Mouse (Mus musculus) left cerebral cortex, postnatal 36 days (tissue): ENCODE results near the gene Gnat3. TPM values are rescaled to one million over a fixed set of nuclear protein-coding genes. Genes with fewer than 3 reads are reported as not detected.

ENCODE experiments used
- DNase-seq, 2 experiments: peaks; one replicate each; pipeline ENCODE4 v3.0.0; 2021 to 2022; ENCODE audit warnings: low spot score in 2 of 2, mixed read lengths in 1 of 2
- intact Hi-C: fragments of 180-260 bp; cut with DNase I; formaldehyde crosslinking; loops from one replicate; pipeline ENCODE4 v1.15.1; 2025
- total RNA-seq, 2 experiments: library from RNA; stranded (reverse); gene quantifications; 2 replicates each; pipeline ENCODE4 v1.2.3; 2021

Gnat3 gene
- total RNA-seq, 2 experiments from 2014 or later, result not detected

DNA sequence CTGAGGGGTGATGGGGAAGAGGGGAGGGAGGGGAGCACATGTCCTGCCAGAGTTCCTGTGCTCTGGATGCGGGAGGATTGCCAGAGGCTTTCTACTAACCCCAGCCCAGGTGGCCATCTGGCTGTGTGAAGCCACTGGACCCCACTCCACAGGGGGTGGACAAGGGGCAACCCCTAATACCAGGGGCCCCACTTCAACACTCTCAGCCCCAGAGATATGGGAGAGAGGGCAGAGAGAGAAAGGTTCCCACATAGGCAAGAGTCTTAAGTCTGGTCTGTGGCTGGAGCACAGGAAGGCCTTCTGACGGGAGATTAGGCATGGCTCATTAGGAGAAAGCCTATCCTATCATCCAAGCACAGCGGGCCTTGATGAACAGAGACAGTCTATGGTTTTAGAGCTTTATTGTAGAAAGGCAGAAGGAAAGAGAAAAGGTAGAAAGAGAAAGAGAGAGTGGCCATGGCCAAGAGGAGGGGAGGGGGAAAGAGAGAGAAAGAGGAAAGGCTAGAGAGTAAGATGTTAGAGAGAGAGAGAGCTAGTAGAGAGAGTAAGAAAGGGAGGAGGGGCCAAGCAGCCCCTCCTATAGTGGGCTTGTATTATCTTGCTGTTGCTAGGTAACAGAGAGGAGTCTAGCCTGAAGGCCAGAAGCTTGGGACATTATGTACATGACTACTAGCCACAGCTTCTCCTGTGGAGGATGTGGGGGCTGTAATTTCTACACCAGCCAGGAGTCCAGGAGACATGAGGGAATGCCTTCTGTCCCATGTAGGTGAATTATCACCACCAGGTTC lies 42.7 kb downstream of the Gnat3 start:
- intact Hi-C loops, result no loop called here
- no peak for DNase-seq

DNA sequence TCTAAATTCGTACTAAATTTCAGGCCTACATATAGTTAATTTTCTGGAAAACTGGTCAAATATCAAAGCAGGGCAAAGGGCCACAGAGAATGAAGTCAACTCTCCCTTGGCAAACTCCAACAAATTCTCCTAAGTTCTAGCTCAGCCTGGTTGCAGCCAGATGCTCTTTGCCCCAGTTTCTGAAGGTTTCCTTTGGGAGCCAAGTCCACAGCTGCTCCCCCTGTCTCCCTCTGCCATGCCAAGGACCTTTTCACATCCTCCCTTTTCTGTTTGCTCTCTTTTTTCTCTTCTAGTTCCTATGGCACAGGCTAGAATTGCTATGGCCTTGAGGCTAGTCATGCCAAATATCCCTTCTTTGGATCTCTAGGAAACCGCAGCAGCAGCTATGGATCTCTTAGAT lies 43.8 kb downstream of the Gnat3 start:
- DNase-seq, result no peak
- intact Hi-C loops, result no loop called here

DNA sequence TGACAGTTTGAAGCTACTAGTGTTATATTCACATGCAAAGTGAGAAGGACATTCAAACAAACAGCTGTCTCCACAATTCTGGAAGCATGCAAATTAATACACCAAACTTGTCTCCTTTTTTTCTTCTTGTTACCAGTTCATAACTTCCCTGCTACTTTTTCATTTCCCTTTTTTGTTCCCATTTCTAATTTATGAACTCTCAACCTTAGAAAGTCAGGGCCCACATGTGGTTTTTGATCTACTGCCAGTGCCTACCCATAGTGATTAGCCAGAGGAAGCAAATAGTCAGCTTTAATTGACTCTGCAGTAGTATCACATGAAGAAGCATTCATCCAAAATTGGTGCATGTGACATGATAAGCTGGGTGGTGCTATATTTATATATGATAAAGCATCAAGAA lies 44.7 kb downstream of the Gnat3 start:
- intact Hi-C loops, result no loop called here
- no peak for DNase-seq

DNA sequence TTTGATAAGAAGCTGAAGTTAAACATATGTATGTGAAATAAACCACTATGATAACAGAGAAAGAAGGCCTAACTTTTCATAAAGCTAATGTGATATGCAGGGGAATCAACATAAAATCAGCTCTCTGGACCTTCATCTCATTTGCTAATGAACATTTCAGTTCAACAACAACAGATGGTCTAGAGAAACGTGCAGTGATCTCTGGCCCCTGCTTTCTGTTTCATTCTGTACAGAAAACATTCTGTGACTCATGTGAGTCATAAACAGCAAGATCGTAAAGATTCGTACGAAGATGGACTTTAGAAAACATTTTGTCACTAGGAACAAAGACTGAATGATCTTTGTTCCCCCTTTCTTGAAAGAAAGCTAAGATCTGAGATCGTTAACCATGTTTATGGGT lies 48.0 kb downstream of the Gnat3 start:
- DNase-seq, result no peak
- intact Hi-C loops, result no loop called here

DNA sequence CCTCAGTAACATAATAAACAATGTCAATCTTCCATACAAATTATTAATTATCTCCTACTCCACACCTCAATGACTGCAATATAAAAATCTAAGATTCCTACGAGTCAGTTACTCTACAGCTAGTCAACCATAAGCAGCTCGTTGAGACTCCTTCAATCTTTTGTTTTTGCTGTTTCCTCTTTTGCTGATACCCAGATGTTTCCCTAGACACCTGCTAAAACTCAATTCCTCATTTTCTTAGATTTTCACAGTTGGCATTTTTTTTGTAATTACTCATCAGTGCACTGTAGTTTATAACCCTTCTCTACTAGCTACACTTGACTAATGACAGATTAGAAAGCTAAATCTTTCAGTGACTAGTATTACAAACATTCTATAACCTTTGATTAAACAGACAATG lies 50.8 kb downstream of the Gnat3 start:
- intact Hi-C loops, result no loop called here
- no peak for DNase-seq

DNA sequence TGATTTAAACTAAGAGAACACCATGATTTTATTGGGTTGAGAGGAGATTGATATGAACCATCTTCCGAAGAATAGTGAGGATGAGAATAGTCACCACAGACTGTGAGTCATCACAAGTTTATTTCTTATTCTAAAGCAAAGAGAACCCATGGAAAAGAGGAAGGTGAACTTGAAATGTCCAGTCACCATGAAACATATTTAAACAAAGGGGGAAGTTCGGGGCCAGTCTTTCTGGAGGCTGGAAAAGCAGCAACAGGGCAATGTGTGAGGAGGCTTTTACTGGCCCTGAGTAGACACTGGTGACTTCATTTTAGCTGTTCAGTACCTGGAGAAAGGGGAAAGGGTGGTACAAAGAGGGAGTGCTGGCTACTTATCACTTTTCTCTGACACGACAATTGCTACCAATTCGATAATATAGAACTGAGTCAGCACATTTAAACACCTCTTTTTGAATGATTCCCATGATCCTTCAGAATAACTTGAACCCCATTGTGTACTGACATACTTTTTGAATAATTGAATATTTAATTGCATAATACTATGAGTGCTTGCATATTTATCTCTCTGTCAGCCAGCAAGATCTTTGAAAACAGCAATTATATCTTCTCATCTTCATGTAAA lies 52.0 kb downstream of the Gnat3 start:
- DNase-seq, result no peak
- intact Hi-C loops, result no loop called here

DNA sequence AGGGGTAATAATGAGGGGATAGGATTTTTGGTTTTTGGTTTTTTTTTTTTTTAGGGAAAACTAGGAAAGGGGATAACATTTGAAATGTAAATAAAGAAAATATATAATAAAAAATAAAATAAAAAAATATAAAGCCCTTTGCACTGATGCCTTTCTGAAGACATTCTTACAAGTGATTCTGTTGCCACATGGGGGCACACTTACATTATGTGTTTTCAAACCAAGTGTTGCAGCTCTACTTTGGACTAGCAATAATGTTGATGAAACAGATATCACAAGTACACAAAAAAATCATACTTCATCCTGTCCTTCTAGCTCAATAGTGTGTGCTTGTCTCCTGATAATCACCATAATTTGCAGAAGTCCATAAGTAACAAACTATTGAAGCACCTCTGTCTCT lies 61.0 kb downstream of the Gnat3 start:
- intact Hi-C loops, result loop anchor here (5.0 kb wide), 2 partner anchors 344 to 424 kb away; no protein-coding TSS in a partner anchor
- DNase-seq, result no peak

DNA sequence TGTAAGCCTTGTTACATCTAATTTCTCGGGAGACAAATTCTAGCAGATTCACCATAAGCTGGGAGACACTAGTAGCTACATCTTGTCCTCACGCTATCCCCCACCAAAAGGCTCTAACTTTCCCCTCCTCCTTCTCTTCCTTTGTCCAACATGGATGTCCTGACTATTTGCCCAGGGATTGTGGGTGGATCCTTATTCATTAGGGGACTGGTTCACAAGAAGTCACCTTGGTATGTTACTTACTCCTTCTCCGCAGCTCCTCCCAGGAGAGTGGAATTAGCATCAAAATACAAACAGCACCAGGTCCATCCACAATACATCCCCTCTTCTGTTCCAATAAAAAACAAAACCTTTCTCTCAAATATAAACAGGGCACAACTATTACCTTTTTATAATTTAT lies 65.2 kb downstream of the Gnat3 start:
- intact Hi-C loops, result no loop called here

DNA sequence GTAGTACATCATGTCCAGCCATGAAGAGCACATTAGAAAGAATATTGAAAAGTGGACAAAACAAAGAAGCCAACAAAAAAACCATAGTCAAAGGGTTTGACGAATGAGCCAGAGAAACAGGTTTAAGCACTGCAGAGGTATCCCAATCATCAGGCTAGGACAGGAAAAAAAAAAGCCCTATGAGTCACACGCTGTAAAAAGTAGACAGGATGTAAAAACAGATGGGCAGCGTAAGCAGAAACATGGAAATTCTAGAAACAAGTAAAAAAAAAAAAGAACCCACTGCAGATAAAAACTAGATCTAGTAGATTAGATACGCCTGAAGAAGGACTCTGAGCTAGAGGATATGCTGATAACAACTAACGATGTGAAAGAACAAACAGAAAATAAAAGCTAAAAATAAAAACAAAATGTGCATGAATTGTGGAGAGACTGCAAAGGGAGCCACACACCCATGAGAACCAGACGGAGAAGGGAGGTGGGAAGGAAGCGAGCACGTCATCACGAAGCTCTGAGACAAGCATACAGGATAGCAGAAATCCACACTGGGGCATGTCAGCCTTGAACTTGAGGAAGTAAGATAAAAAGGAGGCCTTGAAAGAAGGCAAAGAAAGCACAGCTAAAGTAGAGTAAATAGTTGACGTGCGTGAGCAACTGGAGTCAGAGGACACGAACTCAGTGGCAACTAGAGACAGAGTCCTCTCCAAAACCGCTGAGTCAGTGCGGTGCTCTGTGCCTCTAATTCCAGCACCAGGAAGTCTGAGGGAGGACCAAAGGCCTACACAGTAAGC lies 73.7 kb downstream of the Gnat3 start:
- DNase-seq, result peak in 1 of 2 experiments; percentile 35
- intact Hi-C loops, result no loop called here

More for the DNA sequence above, 65.2 kb downstream of the Gnat3 start:
- DNase-seq, result no peak

DNA sequence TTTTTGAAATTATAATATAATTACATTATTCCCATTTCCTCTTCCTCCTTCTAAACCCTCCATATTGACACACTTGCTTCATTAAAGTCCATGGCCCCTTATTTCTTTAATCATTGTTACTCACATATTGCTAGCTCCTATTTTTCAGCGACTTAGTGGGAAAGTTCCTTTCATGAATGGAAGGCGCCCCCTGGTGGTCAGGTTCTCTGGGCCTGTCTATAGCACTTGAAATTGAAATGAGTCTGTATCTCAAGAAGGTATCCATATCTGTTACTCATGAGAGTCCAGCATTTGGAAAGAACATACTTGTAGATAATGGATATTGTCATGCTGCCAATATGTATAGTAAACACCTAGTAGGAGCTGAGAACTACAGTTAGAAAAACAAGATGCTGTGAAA lies 80.7 kb downstream of the Gnat3 start:
- DNase-seq, result peak in 1 of 2 experiments; percentile 28
- intact Hi-C loops, result loop anchor here (10.0 kb wide), 1 partner anchor 228 kb away; no protein-coding TSS in a partner anchor

DNA sequence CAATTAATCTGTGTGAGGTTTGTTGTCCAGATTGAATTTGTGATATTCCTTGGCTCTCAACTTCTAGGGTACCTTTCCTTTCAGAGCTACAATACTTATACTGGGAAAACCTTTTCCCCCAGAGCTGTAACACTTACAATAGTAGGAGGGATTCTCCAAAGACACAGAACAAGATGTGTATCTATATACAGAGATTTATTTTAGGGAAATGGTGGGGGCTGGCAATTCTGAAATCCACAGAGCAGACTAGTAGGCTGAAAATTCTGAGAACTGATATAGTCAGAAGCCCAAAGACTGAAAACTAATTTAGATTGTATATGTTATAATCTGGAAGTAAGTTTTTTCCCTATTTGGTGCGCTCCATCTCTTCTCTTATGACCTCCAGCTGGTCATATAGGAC lies 86.5 kb downstream of the Gnat3 start:
- intact Hi-C loops, result loop anchor here (10.0 kb wide), 1 partner anchor 234 kb away; no protein-coding TSS in a partner anchor
- DNase-seq, result no peak

DNA sequence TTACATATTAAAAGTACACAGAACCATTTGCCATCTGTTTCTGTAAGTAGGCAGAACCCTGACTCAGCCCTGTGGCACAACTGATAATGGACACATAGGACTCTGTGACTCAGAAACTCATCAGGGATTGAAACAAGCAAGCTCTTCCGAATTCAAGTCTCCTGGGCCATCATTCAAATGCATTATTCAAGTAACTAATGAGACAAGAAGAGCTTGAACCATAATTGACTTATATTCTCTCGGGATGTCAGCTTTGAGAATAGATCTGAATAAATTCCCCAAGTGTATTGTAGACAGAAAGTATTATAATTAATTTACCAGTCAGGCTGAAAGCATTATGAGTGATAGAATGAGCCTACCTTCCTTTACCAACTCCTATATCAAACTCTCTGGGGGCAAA lies 93.0 kb downstream of the Gnat3 start:
- no peak for DNase-seq
- intact Hi-C loops, result no loop called here

Other genes with a start within 250 kb of the Gnat3 start
- gene Cd36, start 73.7 kb upstream of the Gnat3 start, total RNA-seq, result 1 to 10 TPM; 1.3 to 2.1 TPM